Mouse (Mus musculus) neural tube, embryonic 15.5 days (tissue): ENCODE results near the gene Traf4. TPM values are rescaled to one million over a fixed set of nuclear protein-coding genes. Genes with fewer than 3 reads are reported as not detected.

Experiments used
- ATAC-seq: fragments of 200-750 bp; cut with Nextera tagmentation; 2 replicates; pipeline ENCODE4 v1.8.0; 2017; ENCODE audit warnings: mild to moderate bottlenecking, moderate TSS enrichment, moderate library complexity; ENCODE audit not compliant: low FRiP score
- H3K27ac ChIP-seq: fragments of 300-500 bp; sonication (generic); replicated peaks from 2 replicates; pipeline ENCODE4 v1.5.1; 2015; ENCODE audit warnings: mild to moderate bottlenecking, inconsistent platforms
- H3K27me3 ChIP-seq: fragments of 300-500 bp; sonication (generic); replicated peaks from 2 replicates; pipeline ENCODE4 v1.6.1; 2015; ENCODE audit warnings: inconsistent platforms
- H3K36me3 ChIP-seq: fragments of 300-500 bp; sonication (generic); 2 replicates; pipeline ENCODE4 v1.6.1; 2015; ENCODE audit warnings: inconsistent platforms
- H3K4me1 ChIP-seq: fragments of 300-500 bp; sonication (generic); 2 replicates; pipeline ENCODE4 v1.6.1; 2015; ENCODE audit warnings: inconsistent platforms
- H3K4me2 ChIP-seq: fragments of 300-500 bp; sonication (generic); 2 replicates; pipeline ENCODE4 v1.6.1; 2015; ENCODE audit warnings: inconsistent platforms, mild to moderate bottlenecking, moderate library complexity
- H3K4me3 ChIP-seq: fragments of 300-500 bp; sonication (generic); replicated peaks from 2 replicates; pipeline ENCODE4 v1.5.1; 2015; ENCODE audit warnings: mild to moderate bottlenecking, inconsistent platforms
- H3K9ac ChIP-seq: fragments of 300-500 bp; sonication (generic); replicated peaks from 2 replicates; pipeline ENCODE4 v1.6.1; 2015; ENCODE audit warnings: mild to moderate bottlenecking, inconsistent platforms
- H3K9me3 ChIP-seq: fragments of 300-500 bp; sonication (generic); replicated peaks from 2 replicates; pipeline ENCODE4 v1.6.1; 2016; ENCODE audit warnings: inconsistent platforms
- WGBS: fragments of 180-500 bp; shearing (Covaris S2); methylation state at CpG from one replicate; pipeline ENCODE4 v1.1.7; 2015; ENCODE audit warnings: mixed read lengths; 5-methylcytosine and 5-hydroxymethylcytosine counted together
- microRNA-seq: library from miRNA; unstranded; fragments of <30 nt; microRNA quantifications from one replicate; pipeline ENCODE4, GENCODE M21; 2017
- polyA plus RNA-seq: library from polyadenylated mRNA; unstranded; fragments of >200 nt; fragmentation: Nextera tagmentation; extraction: Ambion mirVana; gene quantifications from 2 replicates; pipeline ENCODE4 v1.2.1, GENCODE M21; 2015

The Traf4 gene
- polyA plus RNA-seq, 1 experiment from 2014 or later: 82.1 TPM

- H3K27me3 ChIP-seq: no peaks in the 10 kb centered on the region
- H3K36me3 ChIP-seq: no peaks in the 10 kb centered on the region
- H3K27ac ChIP-seq: peak overlapping the region; percentile 89; the same call in 1 of the 2 replicates
- no peak overlapping the region for H3K9ac ChIP-seq
- peaks cover 46% of the 10 kb centered on the region for H3K4me1 ChIP-seq
- H3K4me2 ChIP-seq: peak overlapping the region; percentile 76; the same call in 1 of the 2 replicates
- H3K9me3 ChIP-seq: no peaks in the 10 kb centered on the region
- no peak overlapping the region for H3K4me3 ChIP-seq
- ATAC-seq: no peak
- WGBS: 59% methylated on average over 2 of the region's 2 CpGs
Measured at GRCm38 (mm10) chr11:78113616-78114015, 51.8 kb downstream of the Traf4 start.

Small RNA genes lying within 50 kb of the gene (microRNA-seq; reads per million reads assigned to microRNA genes)
- not detected for gene Mir7653

Other genes starting within 250 kb of the Traf4 start
- gene Sez6, start 234.8 kb downstream of the Traf4 start, polyA plus RNA-seq: 101 and 123 TPM in 2 replicates
- 14.6 and 16.9 TPM in 2 replicates for gene Phf12, start 182.8 kb downstream of the Traf4 start, polyA plus RNA-seq
- gene Dhrs13, start 133.3 kb downstream of the Traf4 start, polyA plus RNA-seq: 48.2 and 55.3 TPM in 2 replicates
- 121 and 132 TPM in 2 replicates for gene Flot2, start 127.7 kb downstream of the Traf4 start, polyA plus RNA-seq
- gene Eral1, start 85.2 kb downstream of the Traf4 start, polyA plus RNA-seq: 30.1 and 30.9 TPM in 2 replicates
- gene Fam222b, start 70.9 kb downstream of the Traf4 start, polyA plus RNA-seq: 22.2 and 24.2 TPM in 2 replicates
- gene Nek8, start 11.1 kb upstream of the Traf4 start, polyA plus RNA-seq: 7.0 and 9.7 TPM in 2 replicates
- gene Tlcd1, start 11.1 kb upstream of the Traf4 start, polyA plus RNA-seq: 19.3 and 20.0 TPM in 2 replicates
- 774 and 869 TPM in 2 replicates for gene Rpl23a, start 18.0 kb upstream of the Traf4 start, polyA plus RNA-seq
- 66.1 and 71.0 TPM in 2 replicates for gene Rab34, start 22.8 kb upstream of the Traf4 start, polyA plus RNA-seq
- gene Proca1, start 27.8 kb upstream of the Traf4 start, polyA plus RNA-seq: 3.3 and 4.8 TPM in 2 replicates
- gene Sdf2, start 80.2 kb upstream of the Traf4 start, polyA plus RNA-seq: 93.2 and 97.1 TPM in 2 replicates
- 22.9 and 25.1 TPM in 2 replicates for gene Supt6, start 80.4 kb upstream of the Traf4 start, polyA plus RNA-seq
- gene 2610507B11Rik, start 96.2 kb upstream of the Traf4 start, polyA plus RNA-seq: 56.5 and 65.2 TPM in 2 replicates
- 0.40 and 0.42 TPM in 2 replicates for gene BC030499, start 125.3 kb upstream of the Traf4 start, polyA plus RNA-seq
- gene Spag5, start 135.9 kb upstream of the Traf4 start, polyA plus RNA-seq: 6.5 and 13.1 TPM in 2 replicates
- gene Aldoc, start 157.4 kb upstream of the Traf4 start, polyA plus RNA-seq: 328 and 382 TPM in 2 replicates
- gene Pigs, start 162.8 kb upstream of the Traf4 start, polyA plus RNA-seq: 83.2 and 86.4 TPM in 2 replicates
- 84.3 and 88.3 TPM in 2 replicates for gene Unc119, start 177.9 kb upstream of the Traf4 start, polyA plus RNA-seq
- gene Foxn1, start 221.0 kb upstream of the Traf4 start, polyA plus RNA-seq: 11.8 TPM in 1 of 2 replicates, not detected in the other